Mouse (Mus musculus): ENCODE measurements around the gene Cmtm8. TPM values are rescaled to one million over a fixed set of nuclear protein-coding genes. Genes with fewer than 3 reads are reported as not detected.

Gene Cmtm8
- total RNA-seq, 2 experiments from 2014 or later, result 11.5 to 11.6 TPM

DNA sequence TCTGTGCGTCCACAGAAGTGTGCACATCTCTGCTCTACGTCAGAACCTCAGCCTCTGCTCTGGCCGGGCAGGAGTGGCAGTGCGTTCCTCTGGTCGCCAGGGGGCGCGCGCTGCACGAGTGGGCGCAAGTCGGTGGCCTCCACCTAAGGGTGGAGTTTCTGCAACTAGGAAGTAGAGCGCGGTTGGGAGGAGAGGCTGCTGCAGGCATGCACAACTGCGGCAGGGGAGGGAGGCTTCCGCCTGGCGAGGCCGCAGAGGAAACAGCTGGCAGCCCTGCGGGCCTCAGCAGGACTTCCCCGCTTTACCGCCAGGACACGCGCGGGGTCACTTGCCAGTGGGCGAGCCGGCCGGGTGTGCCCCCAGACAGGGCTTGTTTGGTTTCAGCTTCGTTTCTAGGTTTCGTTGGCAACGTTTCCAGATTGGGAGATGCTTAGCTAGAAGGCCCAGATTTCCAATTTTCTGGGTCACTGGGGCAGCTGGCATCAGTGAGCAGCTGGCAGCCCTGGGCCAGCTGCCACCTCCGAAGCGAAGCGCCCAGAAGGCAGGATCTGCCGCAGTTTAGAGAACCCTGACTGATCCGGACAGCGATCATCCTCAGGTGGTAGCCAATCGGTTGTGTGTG lies 91.0 kb downstream of the Cmtm8 start:
- peak; percentile 95 for DNase-seq

DNA sequence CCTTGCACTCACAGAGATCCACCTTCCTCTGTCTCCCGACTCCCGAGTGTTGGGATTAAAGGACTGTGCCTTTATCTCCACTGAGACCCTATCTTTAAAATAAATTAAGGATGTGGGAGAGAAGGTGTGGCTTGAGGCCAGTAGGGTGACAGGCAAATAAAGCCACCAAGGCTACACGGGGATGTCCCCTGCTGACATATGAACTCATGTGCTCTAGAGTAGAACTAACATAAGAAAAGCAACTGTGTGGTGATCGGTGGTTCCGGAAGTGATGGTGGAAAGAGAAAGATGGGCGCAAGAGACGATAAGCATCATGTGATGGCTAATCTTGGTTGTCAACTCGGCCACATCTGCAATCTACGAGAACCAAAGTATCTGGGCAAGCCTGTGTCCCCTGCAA lies 91.6 kb downstream of the Cmtm8 start:
- DNase-seq, result no peak

DNA sequence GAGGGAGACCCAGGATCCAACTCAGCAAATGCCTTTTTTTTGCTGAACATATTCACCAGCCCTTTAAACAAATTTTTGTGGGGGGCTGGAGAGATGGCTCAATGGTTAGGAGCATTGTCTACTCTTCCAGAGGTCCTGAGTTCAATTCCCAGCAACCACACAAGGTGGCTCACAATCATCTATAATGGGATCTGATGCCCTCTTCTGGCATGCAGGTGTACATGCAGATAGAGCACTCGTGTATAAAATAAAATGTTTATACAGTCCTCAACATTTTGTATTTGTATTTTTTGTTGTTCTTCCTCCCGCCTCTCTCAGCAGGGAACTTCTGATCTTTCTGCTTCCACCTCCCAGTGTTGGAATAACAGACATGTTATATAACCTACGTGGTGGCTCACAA lies 92.4 kb downstream of the Cmtm8 start:
- no peak for DNase-seq

GRCm38 (mm10) chr9:114747466-114747865 lies 96.5 kb downstream of the Cmtm8 start:
- no peak for DNase-seq

DNA sequence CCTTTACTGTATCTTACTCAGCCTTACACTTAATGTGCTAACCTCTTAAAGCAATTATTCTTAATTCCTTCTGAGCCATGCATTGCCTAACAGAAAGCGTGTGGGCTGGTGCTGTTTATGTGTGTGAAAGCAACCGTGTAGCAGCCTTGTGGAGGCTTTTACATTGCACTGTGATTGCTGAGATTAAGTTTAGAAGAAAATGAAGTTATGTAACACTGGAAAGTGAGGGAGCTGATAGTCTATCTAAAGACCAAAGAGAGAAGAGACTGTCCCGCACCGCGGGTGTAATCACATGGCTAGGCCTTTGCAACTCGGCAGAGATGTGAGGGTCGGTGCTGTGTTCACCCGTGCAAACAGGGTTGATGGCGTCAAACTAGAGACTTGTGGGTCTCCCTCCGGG lies 96.9 kb downstream of the Cmtm8 start:
- no peak for DNase-seq

- DNase-seq, result peak in 1 of 2 experiments; percentile 28
These were observed 98.3 kb downstream of the Cmtm8 start for GRCm38 (mm10) chr9:114745654-114746053.

DNA sequence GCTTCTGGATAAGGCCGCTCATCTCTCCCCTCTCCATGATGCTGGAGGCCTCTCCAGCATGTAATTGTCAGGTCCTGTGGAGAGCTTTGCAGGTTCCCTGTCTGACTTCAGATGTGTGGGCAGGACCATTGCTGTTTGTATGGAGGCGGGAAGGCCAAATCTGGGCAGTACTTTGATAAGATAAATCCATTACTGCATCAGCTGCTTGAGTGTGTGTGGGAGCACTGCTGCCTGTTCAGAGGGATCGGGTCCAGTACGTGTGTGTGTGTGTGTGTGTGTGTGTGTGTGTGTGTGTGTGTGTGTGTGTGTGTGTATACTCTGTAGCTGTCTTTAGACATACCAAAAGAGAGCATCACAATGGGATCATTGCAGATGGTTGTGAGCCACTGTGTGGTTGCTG lies 98.8 kb downstream of the Cmtm8 start:
- DNase-seq, result no peak

DNA sequence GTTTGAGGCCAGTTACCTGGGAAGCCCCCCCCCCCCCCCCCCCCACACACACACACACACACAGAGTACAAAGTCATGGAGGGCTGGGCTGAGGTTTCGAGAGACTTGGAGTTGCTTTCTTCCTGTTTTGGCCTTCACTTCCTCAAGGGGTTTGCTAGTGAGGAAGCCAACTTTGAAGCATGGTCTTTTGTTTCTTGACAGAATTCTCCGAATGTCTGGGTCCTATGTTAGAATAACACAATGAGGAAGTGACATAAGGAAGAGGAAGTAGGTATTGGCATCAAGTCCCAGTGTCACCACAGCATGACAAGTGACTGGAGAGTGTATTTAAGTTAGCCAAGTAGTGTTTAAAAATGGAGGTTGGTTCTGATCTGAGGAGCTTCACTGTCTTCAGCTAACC lies 101.2 kb downstream of the Cmtm8 start:
- DNase-seq, result peak in 1 of 2 experiments; percentile 55

DNA sequence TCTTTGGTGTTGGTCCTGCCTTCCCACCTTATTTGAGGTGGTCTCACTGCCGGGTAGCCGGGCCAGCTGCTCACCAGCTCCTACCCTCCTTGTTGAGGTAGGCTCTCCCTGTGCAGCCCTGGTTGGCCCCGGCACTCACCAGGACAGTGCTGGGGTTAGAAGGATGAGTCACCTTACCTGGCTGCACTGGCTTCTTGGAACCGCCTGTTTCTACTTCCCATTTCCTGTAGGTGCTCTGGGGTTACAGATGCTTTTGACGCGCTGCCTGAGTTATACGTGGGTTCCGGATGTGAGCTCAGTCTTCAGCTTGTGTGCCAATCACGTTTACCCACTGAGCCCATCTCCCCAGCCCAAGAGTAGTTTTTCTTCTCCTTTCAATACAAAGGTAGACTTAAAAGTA lies 103.6 kb downstream of the Cmtm8 start:
- DNase-seq, result no peak

Other genes starting within 250 kb of the Cmtm8 start
- gene Cnot10, start 204.0 kb downstream of the Cmtm8 start, total RNA-seq (2021), result 10 to 100 TPM; 21.2 to 22.5 TPM
- gene Dync1li1, start 155.4 kb downstream of the Cmtm8 start, total RNA-seq (2021), result 10 to 100 TPM; 64.3 to 69.5 TPM
- gene Cmtm6, start 113.0 kb downstream of the Cmtm8 start, total RNA-seq (2021), result 10 to 100 TPM; 25.0 to 29.5 TPM
- 10 to 100 TPM; 13.1 TPM for gene Cmtm7, start 62.3 kb downstream of the Cmtm8 start, total RNA-seq (2021)
- gene Gpd1l, start 89.8 kb upstream of the Cmtm8 start, total RNA-seq (2021), result 10 to 100 TPM; 38.0 to 40.4 TPM
- gene Osbpl10, start 134.4 kb upstream of the Cmtm8 start, total RNA-seq (2021), result 1 to 10 TPM; 2.7 to 3.4 TPM
- 10 to 100 TPM; 15.8 to 18.0 TPM for gene Rps27rt, start 138.6 kb upstream of the Cmtm8 start, total RNA-seq (2021)